Mouse (Mus musculus) kidney, embryonic 14.5 days (tissue): Measurements from ENCODE around the gene Tubb4b. TPM values are rescaled to one million over a fixed set of nuclear protein-coding genes. Genes with fewer than 3 reads are reported as not detected.
A peak's percentile ranks its signal among the peaks of the same experiment; 100 is the strongest.

Experiments
- ATAC-seq: fragments of 200-750 bp; cut with Nextera tagmentation; 2 replicates; pipeline ENCODE4 v1.8.0; 2017; ENCODE audit warnings: moderate number of reproducible peaks, mild to moderate bottlenecking, moderate TSS enrichment, moderate library complexity; ENCODE audit not compliant: low FRiP score, low TSS enrichment
- H3K27ac ChIP-seq: fragments of 300-500 bp; sonication (generic); 2 replicates; pipeline ENCODE4 v1.5.1; 2014; ENCODE audit warnings: low read depth, mild to moderate bottlenecking, low read length, moderate library complexity, mixed read lengths
- H3K27me3 ChIP-seq: fragments of 300-500 bp; sonication (generic); 2 replicates; pipeline ENCODE4 v1.6.1; 2014; ENCODE audit warnings: mild to moderate bottlenecking, low read length; ENCODE audit not compliant: control insufficient read depth, insufficient read depth
- H3K36me3 ChIP-seq: fragments of 300-500 bp; sonication (generic); 2 replicates; pipeline ENCODE4 v1.6.1; 2014; ENCODE audit warnings: low read length, mixed read lengths; ENCODE audit not compliant: control insufficient read depth, insufficient read depth
- H3K4me1 ChIP-seq: fragments of 300-500 bp; sonication (generic); 2 replicates; pipeline ENCODE4 v1.6.1; 2014; ENCODE audit warnings: low read length, mixed read lengths; ENCODE audit not compliant: control insufficient read depth, insufficient read depth
- H3K4me2 ChIP-seq: fragments of 300-500 bp; sonication (generic); replicated peaks from 2 replicates; pipeline ENCODE4 v1.6.1; 2014; ENCODE audit warnings: low read depth, mild to moderate bottlenecking, low read length
- H3K4me3 ChIP-seq: fragments of 300-500 bp; sonication (generic); 2 replicates; pipeline ENCODE4 v1.5.1; 2014; ENCODE audit warnings: mild to moderate bottlenecking, low read length
- H3K9ac ChIP-seq: fragments of 300-500 bp; sonication (generic); 2 replicates; pipeline ENCODE4 v1.6.1; 2014; ENCODE audit warnings: low read depth, mild to moderate bottlenecking, low read length, moderate library complexity
- H3K9me3 ChIP-seq: fragments of 300-500 bp; sonication (generic); 2 replicates; pipeline ENCODE4 v1.6.1; 2016; ENCODE audit warnings: low read length; ENCODE audit not compliant: control insufficient read depth
- WGBS: fragments of 180-500 bp; shearing (Covaris S2); extraction: QIAGEN DNeasy Blood & Tissue Kit; methylation state at CpG from one replicate; pipeline ENCODE4 v1.1.7; 2014; 5-methylcytosine and 5-hydroxymethylcytosine counted together
- polyA plus RNA-seq: library from polyadenylated mRNA; unstranded; fragments of >200 nt; fragmentation: Nextera tagmentation; extraction: Ambion mirVana; gene quantifications from 2 replicates; pipeline ENCODE4 v1.2.1, GENCODE M21; 2014

Tubb4b gene
- polyA plus RNA-seq, 1 experiment from 2014 or later: 565 TPM

- Histone ChIP-seq H3K27me3 (no peaks in the 10 kb centered on the region), H3K36me3 (peaks cover 11% of the 10 kb centered on the region; the same call in 1 of the 2 replicates), H3K9ac (peak overlapping the region; percentile 70), H3K9me3 (no peaks in the 10 kb centered on the region), H3K4me2 (peak overlapping the region; percentile 52), H3K4me3 (peak overlapping the region; percentile 86), H3K4me1 (peaks cover 18% of the 10 kb centered on the region), H3K27ac (peak overlapping the region; percentile 97)
- WGBS: 1% methylated on average over 41 of the region's 41 CpGs
- peak; percentile 97 for ATAC-seq
Observed at GRCm38 (mm10) chr2:25224766-25225752, 557 bp upstream of the Tubb4b start.

- Histone ChIP-seq H3K4me3 (peak overlapping the region; percentile 86), H3K27ac (peak overlapping the region; percentile 92)
- ATAC-seq: peak; percentile 53
Observed at GRCm38 (mm10) chr2:25223681-25224491, 616 bp downstream of the Tubb4b start.

GRCm38 (mm10) chr2:25221331-25221772 is 3.1 kb downstream of the Tubb4b start:
- WGBS: 69% methylated on average over 5 of the region's 5 CpGs
- H3K27ac ChIP-seq: no peak overlapping the region
- no peak overlapping the region for H3K4me2 ChIP-seq
- no peak for ATAC-seq
- H3K4me1 ChIP-seq: peaks cover 13% of the 10 kb centered on the region
- no peak overlapping the region for H3K9ac ChIP-seq
- H3K27me3 ChIP-seq: no peaks in the 10 kb centered on the region
- H3K36me3 ChIP-seq: peaks cover 11% of the 10 kb centered on the region; the same call in 1 of the 2 replicates
- no peak overlapping the region for H3K4me3 ChIP-seq
- H3K9me3 ChIP-seq: no peaks in the 10 kb centered on the region

More at GRCm38 (mm10) chr2:25223681-25224491, 616 bp downstream of the Tubb4b start:
- Histone ChIP-seq H3K9me3 (no peaks in the 10 kb centered on the region), H3K36me3 (peaks cover 11% of the 10 kb centered on the region; the same call in 1 of the 2 replicates), H3K4me2 (peak overlapping the region; percentile 59), H3K4me1 (peaks cover 18% of the 10 kb centered on the region), H3K27me3 (no peaks in the 10 kb centered on the region), H3K9ac (peak overlapping the region; percentile 76)
- WGBS: under 1% methylated on average over 50 of the region's 53 CpGs

DNA sequence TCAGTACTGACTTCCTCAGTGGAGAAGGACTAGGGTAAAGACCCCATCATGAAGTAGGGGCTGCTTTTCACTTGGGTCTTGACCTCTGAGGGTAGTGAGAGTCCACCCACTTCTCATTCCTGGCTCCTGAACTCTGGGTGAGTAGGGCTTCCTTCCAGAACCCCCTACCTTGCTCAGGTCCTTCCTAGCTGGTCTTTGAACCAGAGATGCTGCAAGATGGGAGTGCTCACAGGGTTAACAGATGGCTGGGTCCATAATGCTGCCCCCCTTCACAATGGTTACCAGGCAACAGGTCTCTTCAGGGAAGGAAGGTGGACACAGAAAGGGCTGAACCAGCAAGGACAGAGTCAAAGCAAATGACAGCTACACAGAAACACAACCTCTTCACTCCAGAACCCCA is 6.1 kb downstream of the Tubb4b start, which contains the start of gene Fam166a:
TSS of gene Fam166a (plus strand) at position 301 of the 400 bp plus-strand sequence.
- Histone ChIP-seq H3K4me2 (no peak within 1 kb of the TSS), H3K9ac (no peak within 1 kb of the TSS), H3K9me3 (no peaks in the 10 kb centered on the region), H3K4me3 (no peak within 1 kb of the TSS), H3K27ac (no peak within 1 kb of the TSS), H3K27me3 (no peaks in the 10 kb centered on the region), H3K4me1 (peaks cover 3% of the 10 kb centered on the region), H3K36me3 (peaks cover 11% of the 10 kb centered on the region; the same call in 1 of the 2 replicates)
- no peak for ATAC-seq

- ATAC-seq: no peak
Observed at GRCm38 (mm10) chr2:25217666-25218065, 6.8 kb downstream of the Tubb4b start.

DNA sequence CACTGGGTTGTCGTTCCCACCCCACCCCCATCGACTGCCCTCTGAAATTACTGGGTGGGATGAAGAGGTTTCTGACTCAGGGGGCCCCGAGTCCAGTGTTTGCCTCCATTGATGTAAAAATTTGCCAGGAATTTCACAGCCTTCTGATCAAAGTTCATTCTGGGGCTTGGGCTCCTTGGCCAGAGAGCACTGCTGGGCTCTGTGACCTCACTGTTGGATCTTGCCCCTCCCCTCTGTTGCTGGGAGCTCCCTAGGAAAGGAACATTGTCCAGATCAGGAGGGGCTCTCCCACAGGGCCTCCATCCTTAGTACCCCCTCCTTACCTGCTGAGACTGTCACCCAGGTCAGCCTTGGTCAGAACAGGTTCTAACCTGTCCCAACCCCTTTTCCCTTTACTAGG is 10.1 kb downstream of the Tubb4b start, which contains the start of gene Stpg3:
TSS of gene Stpg3 (minus strand) at position 194 of the 400 bp plus-strand sequence.
- Histone ChIP-seq H3K9ac (no peak within 1 kb of the TSS), H3K9me3 (no peaks in the 10 kb centered on the region), H3K4me1 (peaks cover 10% of the 10 kb centered on the region), H3K4me2 (no peak within 1 kb of the TSS), H3K4me3 (no peak within 1 kb of the TSS), H3K27me3 (no peaks in the 10 kb centered on the region), H3K36me3 (no peaks in the 10 kb centered on the region), H3K27ac (no peak within 1 kb of the TSS)
- no peak for ATAC-seq
- WGBS: 55% methylated on average over 3 of the region's 3 CpGs

More at GRCm38 (mm10) chr2:25217666-25218065, 6.8 kb downstream of the Tubb4b start:
- Histone ChIP-seq H3K4me2 (no peak overlapping the region), H3K36me3 (peaks cover 8% of the 10 kb centered on the region; the same call in 1 of the 2 replicates), H3K27ac (no peak overlapping the region), H3K4me3 (no peak overlapping the region), H3K9me3 (no peaks in the 10 kb centered on the region), H3K9ac (no peak overlapping the region), H3K27me3 (no peaks in the 10 kb centered on the region), H3K4me1 (no peaks in the 10 kb centered on the region)
- WGBS: 49% methylated on average over 2 of the region's 2 CpGs

GRCm38 (mm10) chr2:25213266-25213865 is 11.1 kb downstream of the Tubb4b start:
- Histone ChIP-seq H3K27me3 (no peaks in the 10 kb centered on the region), H3K27ac (no peak overlapping the region), H3K4me2 (no peak overlapping the region), H3K9ac (no peak overlapping the region), H3K4me1 (peaks cover 15% of the 10 kb centered on the region), H3K36me3 (peaks cover 7% of the 10 kb centered on the region; the same call in 1 of the 2 replicates), H3K9me3 (no peaks in the 10 kb centered on the region), H3K4me3 (no peak overlapping the region)
- no peak for ATAC-seq
- 62% methylated on average over 23 of the region's 23 CpGs for WGBS

DNA sequence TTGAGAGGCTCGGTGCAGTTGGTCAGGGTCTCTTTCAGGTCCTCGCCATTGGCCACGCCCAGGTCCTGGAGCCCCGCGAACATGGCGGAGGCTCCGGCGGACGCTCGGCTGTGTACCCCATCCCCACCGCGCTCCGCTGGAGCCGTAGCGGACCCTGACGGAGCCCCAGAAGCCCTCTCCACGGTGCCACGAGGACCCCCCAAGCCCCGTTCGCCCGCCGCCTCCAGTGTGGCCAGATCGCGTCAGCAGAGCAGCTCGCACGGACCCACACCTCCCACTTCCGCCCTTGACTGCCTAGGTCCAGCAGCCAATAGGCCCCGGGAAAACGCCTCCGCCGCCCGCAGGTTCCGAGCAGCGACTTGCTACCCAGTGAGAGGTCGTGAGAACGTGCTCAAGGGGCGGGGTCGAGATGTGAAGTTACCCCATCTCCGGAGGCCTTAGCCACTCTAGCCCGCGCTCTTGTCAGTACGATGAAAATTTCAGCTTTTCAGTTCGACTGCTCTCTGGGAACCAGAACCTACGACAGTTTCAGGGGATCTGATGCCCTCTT is 13.3 kb downstream of the Tubb4b start, which contains the start of gene Nelfb:
TSS of gene Nelfb (minus strand) at position 369 of the 550 bp plus-strand sequence.
- H3K27ac ChIP-seq: peak within 1 kb of the TSS; percentile 87

More for the DNA sequence above, 13.3 kb downstream of the Tubb4b start, which contains the start of gene Nelfb:
- Histone ChIP-seq H3K36me3 (peaks cover 23% of the 10 kb centered on the region), H3K9me3 (no peaks in the 10 kb centered on the region), H3K4me3 (peak within 1 kb of the TSS; percentile 92), H3K9ac (peak within 1 kb of the TSS; percentile 92), H3K4me1 (peaks cover 15% of the 10 kb centered on the region), H3K4me2 (peak within 1 kb of the TSS; percentile 90), H3K27me3 (no peaks in the 10 kb centered on the region)
- WGBS: under 1% methylated on average over 44 of the region's 44 CpGs
- peak; percentile 96 for ATAC-seq
